Mouse (Mus musculus): ENCODE results near the gene Ssh3. TPM values are rescaled to one million over a fixed set of nuclear protein-coding genes. Genes with fewer than 3 reads are reported as not detected.

Gene Ssh3
- polyA plus RNA-seq, 1 experiment from 2014 or later = 33.6 TPM

GRCm38 (mm10) chr19:4304251-4304821 is 35.4 kb upstream of the Ssh3 start:
- no peaks in the 10 kb centered on the region for H3K36me3 ChIP-seq (ENCODE audit: control insufficient read depth, insufficient read depth, low read length)
- H3K4me2 ChIP-seq (ENCODE audit: low read depth, low read length) = peak overlapping the region; percentile 76
- no peaks in the 10 kb centered on the region for H3K9me3 ChIP-seq (ENCODE audit: control insufficient read depth, low read length)
- no peak for ATAC-seq
- WGBS = 69% methylated on average over 5 of the region's 5 CpGs
- H3K4me1 ChIP-seq (ENCODE audit: control insufficient read depth, insufficient read depth, low read length) = peaks cover 57% of the 10 kb centered on the region
- H3K9ac ChIP-seq (ENCODE audit: low read depth, low read length) = peak overlapping the region; percentile 83
- peak overlapping the region; percentile 60 for H3K4me3 ChIP-seq (ENCODE audit: low read length)
- H3K27me3 ChIP-seq (replicated peaks; ENCODE audit: control insufficient read depth, insufficient read depth, low read length) = no peaks in the 10 kb centered on the region
- H3K27ac ChIP-seq (ENCODE audit: low read length) = peak overlapping the region; percentile 56

- H3K27me3 ChIP-seq (replicated peaks; ENCODE audit: control insufficient read depth, insufficient read depth, low read length) = no peaks in the 10 kb centered on the region
- ATAC-seq = no peak
- H3K36me3 ChIP-seq (ENCODE audit: control insufficient read depth, insufficient read depth, low read length) = no peaks in the 10 kb centered on the region
- 90% methylated on average over 5 of the region's 5 CpGs for WGBS
- H3K9ac ChIP-seq (ENCODE audit: low read depth, low read length) = no peak overlapping the region
- H3K27ac ChIP-seq (ENCODE audit: low read length) = no peak overlapping the region; the same call in 1 of the 2 replicates
- no peak overlapping the region for H3K4me3 ChIP-seq (ENCODE audit: low read length)
- peak overlapping the region; percentile 76; the same call in 1 of the 2 replicates for H3K4me2 ChIP-seq (ENCODE audit: low read depth, low read length)
- H3K9me3 ChIP-seq (ENCODE audit: control insufficient read depth, low read length) = no peaks in the 10 kb centered on the region
- H3K4me1 ChIP-seq (ENCODE audit: control insufficient read depth, insufficient read depth, low read length) = peaks cover 59% of the 10 kb centered on the region
These were observed 34.6 kb upstream of the Ssh3 start for GRCm38 (mm10) chr19:4303640-4303995.

- 57% methylated on average over 7 of the region's 7 CpGs for WGBS
- Histone ChIP-seq H3K4me3 (ENCODE audit: low read length) (no peak overlapping the region), H3K27ac (ENCODE audit: low read length) (peak overlapping the region; percentile 73)
These were observed 34.1 kb upstream of the Ssh3 start for GRCm38 (mm10) chr19:4302936-4303639.

GRCm38 (mm10) chr19:4301735-4302651 is 33.0 kb upstream of the Ssh3 start:
- Histone ChIP-seq H3K9ac (ENCODE audit: low read depth, low read length) (peak overlapping the region; percentile 52), H3K9me3 (ENCODE audit: control insufficient read depth, low read length) (no peaks in the 10 kb centered on the region), H3K27ac (ENCODE audit: low read length) (peak overlapping the region; percentile 73), H3K4me1 (ENCODE audit: control insufficient read depth, insufficient read depth, low read length) (peaks cover 68% of the 10 kb centered on the region), H3K27me3 (replicated peaks; ENCODE audit: control insufficient read depth, insufficient read depth, low read length) (no peaks in the 10 kb centered on the region), H3K36me3 (ENCODE audit: control insufficient read depth, insufficient read depth, low read length) (no peaks in the 10 kb centered on the region), H3K4me3 (ENCODE audit: low read length) (peak overlapping the region; percentile 17; the same call in 1 of the 2 replicates), H3K4me2 (ENCODE audit: low read depth, low read length) (peak overlapping the region; percentile 43)
- ATAC-seq = 0 out of 2 replicates have a peak, but pooled peaks have one; percentile 7
- WGBS = 18% methylated on average over 21 of the region's 21 CpGs

More at GRCm38 (mm10) chr19:4302936-4303639, 34.1 kb upstream of the Ssh3 start:
- ATAC-seq = no peak
- Histone ChIP-seq H3K27me3 (replicated peaks; ENCODE audit: control insufficient read depth, insufficient read depth, low read length) (no peaks in the 10 kb centered on the region), H3K9me3 (ENCODE audit: control insufficient read depth, low read length) (no peaks in the 10 kb centered on the region), H3K9ac (ENCODE audit: low read depth, low read length) (peak overlapping the region; percentile 52), H3K4me1 (ENCODE audit: control insufficient read depth, insufficient read depth, low read length) (peaks cover 62% of the 10 kb centered on the region), H3K4me2 (ENCODE audit: low read depth, low read length) (peak overlapping the region; percentile 76), H3K36me3 (ENCODE audit: control insufficient read depth, insufficient read depth, low read length) (no peaks in the 10 kb centered on the region)

DNA sequence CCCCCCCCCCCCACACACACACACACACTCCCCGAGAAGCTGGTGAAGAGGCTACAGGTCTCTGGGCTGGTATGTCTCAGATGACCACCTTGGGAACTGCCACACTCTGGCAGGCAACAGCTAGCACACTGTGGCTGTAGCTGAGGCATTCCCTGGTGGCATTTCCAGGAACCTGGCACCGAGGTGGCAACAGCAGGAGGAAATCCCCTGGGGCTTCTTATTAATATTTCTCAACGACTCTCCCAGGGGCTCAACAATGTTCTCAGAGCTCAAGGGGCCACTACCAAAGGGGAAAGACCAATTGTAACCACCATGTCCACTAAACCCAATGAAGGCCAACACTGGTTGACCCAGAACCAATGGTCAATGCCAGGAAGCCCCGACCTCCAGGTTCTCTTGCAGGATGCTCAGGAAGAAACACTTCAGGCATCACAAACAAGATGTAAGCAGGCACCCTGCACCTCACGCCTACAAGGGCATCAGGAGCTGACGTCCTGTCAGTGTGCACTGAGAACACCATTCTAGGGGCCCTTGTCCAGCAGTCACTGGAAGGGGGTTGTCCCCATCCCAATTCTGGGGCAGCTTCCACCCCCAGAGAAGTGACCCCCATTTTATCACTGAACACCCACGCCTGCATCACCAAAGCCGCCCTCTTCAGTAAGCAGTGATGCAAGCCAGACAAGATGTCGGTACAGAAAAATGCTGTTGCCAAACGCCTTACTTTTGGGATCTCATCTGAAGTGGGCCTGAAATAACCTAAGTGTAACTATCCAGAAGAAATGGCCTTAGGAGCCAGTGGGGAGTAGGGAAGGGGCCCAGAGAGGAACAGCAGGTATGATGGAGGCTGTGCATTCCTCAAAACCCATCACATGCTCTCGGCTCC is 32.1 kb upstream of the Ssh3 start:
- Histone ChIP-seq H3K4me1 (ENCODE audit: control insufficient read depth, insufficient read depth, low read length) (peaks cover 68% of the 10 kb centered on the region), H3K9ac (ENCODE audit: low read depth, low read length) (peak overlapping the region; percentile 52; the same call in 1 of the 2 replicates), H3K9me3 (ENCODE audit: control insufficient read depth, low read length) (no peaks in the 10 kb centered on the region), H3K4me3 (ENCODE audit: low read length) (peak overlapping the region; percentile 17; the same call in 1 of the 2 replicates), H3K27ac (ENCODE audit: low read length) (peak overlapping the region; percentile 73), H3K4me2 (ENCODE audit: low read depth, low read length) (peak overlapping the region; percentile 43), H3K36me3 (ENCODE audit: control insufficient read depth, insufficient read depth, low read length) (no peaks in the 10 kb centered on the region), H3K27me3 (replicated peaks; ENCODE audit: control insufficient read depth, insufficient read depth, low read length) (no peaks in the 10 kb centered on the region)
- ATAC-seq = no peak
- 58% methylated on average over 11 of the region's 11 CpGs for WGBS

DNA sequence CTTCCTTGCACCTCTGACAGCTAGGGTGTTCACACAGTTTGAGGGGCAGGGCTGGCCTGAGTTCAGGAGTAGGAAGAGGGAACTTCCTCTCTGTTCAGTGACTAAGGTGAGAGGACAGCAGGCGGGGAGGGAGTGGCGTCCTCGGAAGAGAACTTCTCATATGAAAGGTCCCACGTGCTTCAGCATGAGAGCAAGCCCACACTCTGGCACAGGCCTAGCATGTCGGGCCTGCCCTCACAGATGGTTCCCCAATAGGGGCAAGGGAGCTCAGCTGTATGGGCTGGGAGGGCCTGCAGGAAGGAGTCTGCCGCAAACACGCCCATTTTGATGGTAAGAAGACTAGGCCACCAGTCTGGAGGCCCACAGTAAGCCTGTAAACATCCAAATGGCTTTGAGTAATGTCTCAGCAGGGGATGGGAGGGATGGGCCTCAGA is 31.3 kb upstream of the Ssh3 start:
- H3K4me2 ChIP-seq (ENCODE audit: low read depth, low read length) = 0 out of 2 replicates have a peak overlapping the region, but pooled peaks have one; percentile 8
- no peak overlapping the region for H3K4me3 ChIP-seq (ENCODE audit: low read length)
- no peaks in the 10 kb centered on the region for H3K9me3 ChIP-seq (ENCODE audit: control insufficient read depth, low read length)
- WGBS = 39% methylated on average over 7 of the region's 7 CpGs
- H3K36me3 ChIP-seq (ENCODE audit: control insufficient read depth, insufficient read depth, low read length) = no peaks in the 10 kb centered on the region
- H3K4me1 ChIP-seq (ENCODE audit: control insufficient read depth, insufficient read depth, low read length) = peaks cover 68% of the 10 kb centered on the region
- no peaks in the 10 kb centered on the region for H3K27me3 ChIP-seq (replicated peaks; ENCODE audit: control insufficient read depth, insufficient read depth, low read length)
- peak overlapping the region; percentile 41 for H3K9ac ChIP-seq (ENCODE audit: low read depth, low read length)
- ATAC-seq = peak; percentile 45
- H3K27ac ChIP-seq (ENCODE audit: low read length) = peak overlapping the region; percentile 73

GRCm38 (mm10) chr19:4299574-4300270 is 30.7 kb upstream of the Ssh3 start:
- Histone ChIP-seq H3K27ac (ENCODE audit: low read length) (peak overlapping the region; percentile 73), H3K4me1 (ENCODE audit: control insufficient read depth, insufficient read depth, low read length) (peaks cover 63% of the 10 kb centered on the region)
- 76% methylated on average over 6 of the region's 6 CpGs for WGBS

DNA sequence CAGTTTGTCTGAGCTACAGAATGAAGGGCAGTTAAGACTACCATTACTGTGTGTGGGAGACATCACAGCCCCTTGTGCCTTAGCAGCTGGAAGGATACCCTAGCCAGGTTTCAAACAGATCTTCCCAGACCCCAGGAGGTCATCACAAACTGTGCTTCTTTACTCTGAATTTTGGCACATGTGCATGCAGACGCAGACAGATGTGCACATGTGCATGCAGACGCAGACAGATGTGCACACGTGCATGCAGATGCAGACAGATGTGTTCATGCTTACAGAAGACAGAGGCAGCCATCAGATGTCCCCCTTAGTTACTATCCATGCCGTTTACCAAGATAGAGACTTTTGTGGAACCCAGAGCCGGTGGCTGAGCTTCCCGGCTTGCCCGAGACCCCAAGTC is 30.1 kb upstream of the Ssh3 start:
- no peak overlapping the region for H3K9ac ChIP-seq (ENCODE audit: low read depth, low read length)
- 85% methylated on average over 7 of the region's 7 CpGs for WGBS
- peaks cover 57% of the 10 kb centered on the region for H3K4me1 ChIP-seq (ENCODE audit: control insufficient read depth, insufficient read depth, low read length)
- no peaks in the 10 kb centered on the region for H3K36me3 ChIP-seq (ENCODE audit: control insufficient read depth, insufficient read depth, low read length)
- H3K27ac ChIP-seq (ENCODE audit: low read length) = peak overlapping the region; percentile 8; the same call in 1 of the 2 replicates
- no peak overlapping the region for H3K4me3 ChIP-seq (ENCODE audit: low read length)
- H3K9me3 ChIP-seq (ENCODE audit: control insufficient read depth, low read length) = no peaks in the 10 kb centered on the region
- H3K27me3 ChIP-seq (replicated peaks; ENCODE audit: control insufficient read depth, insufficient read depth, low read length) = no peaks in the 10 kb centered on the region
- no peak overlapping the region for H3K4me2 ChIP-seq (ENCODE audit: low read depth, low read length)
- no peak for ATAC-seq

More at GRCm38 (mm10) chr19:4299574-4300270, 30.7 kb upstream of the Ssh3 start:
- 0 out of 2 replicates have a peak overlapping the region, but pooled peaks have one; percentile 8 for H3K4me2 ChIP-seq (ENCODE audit: low read depth, low read length)
- ATAC-seq = peak; percentile 42
- H3K9ac ChIP-seq (ENCODE audit: low read depth, low read length) = peak overlapping the region; percentile 41
- H3K9me3 ChIP-seq (ENCODE audit: control insufficient read depth, low read length) = no peaks in the 10 kb centered on the region
- H3K36me3 ChIP-seq (ENCODE audit: control insufficient read depth, insufficient read depth, low read length) = no peaks in the 10 kb centered on the region
- H3K4me3 ChIP-seq (ENCODE audit: low read length) = no peak overlapping the region
- no peaks in the 10 kb centered on the region for H3K27me3 ChIP-seq (replicated peaks; ENCODE audit: control insufficient read depth, insufficient read depth, low read length)
